Mouse (Mus musculus): ENCODE measurements around the gene Sh2b3. TPM values are rescaled to one million over a fixed set of nuclear protein-coding genes. Genes with fewer than 3 reads are reported as not detected.

Sh2b3 gene
- total and polyA plus RNA-seq, 2 experiments from 2014 or later: 6.6 to 24.7 TPM

DNA sequence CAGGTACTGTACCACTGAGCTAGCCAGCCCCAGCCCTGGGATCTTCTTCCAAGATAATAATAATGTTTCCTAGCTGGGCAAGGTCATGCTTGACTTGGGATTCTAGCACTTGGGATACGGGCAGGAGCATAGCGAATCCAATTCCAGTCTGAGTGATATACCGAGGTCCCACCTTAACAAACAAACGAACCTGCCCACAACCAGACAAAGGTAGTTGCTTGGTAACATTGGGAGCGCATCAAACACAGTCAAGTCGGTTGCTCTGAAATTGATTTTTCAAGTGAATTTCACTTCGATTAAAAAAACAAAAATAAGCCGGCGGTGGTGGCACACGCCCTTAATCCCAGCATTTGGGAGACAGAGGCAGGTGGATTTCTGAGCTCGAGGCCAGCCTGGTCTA is 8.9 kb upstream of the Sh2b3 start:
- no peak overlapping the region for H3K4me2 ChIP-seq (ENCODE audit: low read depth, low read length)
- no peak for ATAC-seq

DNA sequence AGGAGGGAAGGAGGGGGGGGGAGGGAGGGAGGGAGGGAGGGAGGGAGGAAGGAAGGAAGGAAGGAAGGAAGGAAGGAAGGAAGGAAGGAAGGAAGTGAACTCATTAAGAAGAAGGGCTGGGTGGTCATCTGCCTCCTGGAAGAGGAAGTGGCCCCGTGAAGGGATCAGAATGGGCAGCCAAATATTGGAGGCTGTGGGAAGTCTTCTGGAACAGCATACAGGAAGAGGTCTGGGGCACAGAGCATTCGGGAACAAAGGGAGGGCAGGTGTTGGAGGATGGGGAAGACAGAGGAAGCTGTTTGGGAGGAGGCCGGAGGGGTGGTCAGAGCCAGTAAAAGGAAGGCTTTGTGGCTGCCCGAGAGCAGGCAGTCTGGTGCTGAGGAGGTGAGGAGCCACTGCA is 7.9 kb upstream of the Sh2b3 start:
- DNase-seq (ENCODE audit: low spot score) (no peak), ATAC-seq (no peak)
- no peak overlapping the region for H3K9ac ChIP-seq (replicated peaks; ENCODE audit: low read length)
- 0 out of 2 replicates have a peak, but pooled peaks cover 8% of the 10 kb centered on the region for H3K27me3 ChIP-seq (ENCODE audit: insufficient read depth, low read length)
- H3K27ac ChIP-seq: no peak overlapping the region
- no peak for TF ChIP-seq CTCF (IDR thresholded peaks at IDR 0.05; ENCODE audit: low read depth)
- H3K4me1 ChIP-seq (ENCODE audit: insufficient read depth, low read length): peaks cover 15% of the 10 kb centered on the region
- H3K9me3 ChIP-seq (ENCODE audit: low read length): no peaks in the 10 kb centered on the region
- no peaks in the 10 kb centered on the region for H3K36me3 ChIP-seq (ENCODE audit: insufficient read depth, low read length)
- WGBS: 38% methylated on average over 4 of the region's 4 CpGs
- H3K4me3 ChIP-seq (ENCODE audit: low read length): no peak overlapping the region
- H3K4me2 ChIP-seq (ENCODE audit: low read depth, low read length): no peak overlapping the region

More for the DNA sequence above, 8.9 kb upstream of the Sh2b3 start:
- Histone ChIP-seq H3K4me1 (ENCODE audit: insufficient read depth, low read length) (peaks cover 21% of the 10 kb centered on the region), H3K27me3 (ENCODE audit: insufficient read depth, low read length) (0 out of 2 replicates have a peak, but pooled peaks cover 8% of the 10 kb centered on the region), H3K9ac (replicated peaks; ENCODE audit: low read length) (no peak overlapping the region), H3K9me3 (ENCODE audit: low read length) (no peaks in the 10 kb centered on the region), H3K27ac (no peak overlapping the region), H3K4me3 (ENCODE audit: low read length) (no peak overlapping the region), H3K36me3 (ENCODE audit: insufficient read depth, low read length) (no peaks in the 10 kb centered on the region)
- 78% methylated on average over 11 of the region's 11 CpGs for WGBS
- DNase-seq (ENCODE audit: low spot score): no peak
- no peak for TF ChIP-seq CTCF (IDR thresholded peaks at IDR 0.05; ENCODE audit: low read depth)

DNA sequence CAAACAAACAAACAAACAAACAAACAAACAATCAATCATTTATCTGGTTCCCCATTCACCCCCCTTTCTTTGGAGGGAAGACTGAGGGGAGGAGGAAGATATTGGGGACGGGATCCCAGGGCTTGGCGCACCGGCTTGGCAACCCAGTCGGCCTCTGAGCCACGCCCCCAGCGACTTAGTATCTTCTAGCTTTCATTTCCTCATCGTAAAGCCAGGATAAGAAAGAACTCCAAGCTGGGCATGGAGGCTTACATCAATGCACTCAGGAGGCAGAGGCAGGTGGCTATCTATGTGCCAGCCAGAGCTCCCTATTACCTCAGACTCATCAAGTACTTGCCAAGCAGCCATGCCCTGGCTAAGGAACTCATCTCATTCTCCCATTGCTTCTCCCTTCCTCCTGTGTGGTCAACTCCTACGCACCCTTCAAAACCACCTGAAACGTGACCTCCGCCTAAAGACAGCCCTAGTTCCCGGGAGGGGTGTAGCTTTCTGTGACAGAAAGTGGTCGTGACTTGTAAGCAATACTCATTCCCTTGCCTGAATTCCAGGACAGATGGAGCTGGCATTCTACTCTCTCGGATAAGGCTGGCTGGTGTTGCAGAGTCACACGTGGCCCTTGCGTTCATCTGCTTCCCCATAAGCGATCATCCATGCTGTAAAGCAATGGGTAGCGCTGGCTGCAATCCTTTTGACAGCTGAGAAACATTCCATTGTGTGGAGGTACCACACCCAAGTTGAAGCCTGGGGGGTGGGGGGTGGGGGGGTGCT is 5.9 kb upstream of the Sh2b3 start:
- peak overlapping the region; percentile 74 for H3K4me2 ChIP-seq (ENCODE audit: low read depth, low read length)
- TF ChIP-seq CTCF (IDR thresholded peaks at IDR 0.05; ENCODE audit: low read depth): no peak
- no peaks in the 10 kb centered on the region for H3K9me3 ChIP-seq (ENCODE audit: low read length)
- ATAC-seq (no peak), DNase-seq (ENCODE audit: low spot score) (no peak)
- H3K27ac ChIP-seq: no peak overlapping the region
- no peak overlapping the region; the same call in 1 of the 2 replicates for H3K9ac ChIP-seq (replicated peaks; ENCODE audit: low read length)
- H3K4me1 ChIP-seq (ENCODE audit: insufficient read depth, low read length): peaks cover 11% of the 10 kb centered on the region
- WGBS: 13% methylated on average over 17 of the region's 17 CpGs
- no peaks in the 10 kb centered on the region for H3K36me3 ChIP-seq (ENCODE audit: insufficient read depth, low read length)
- 0 out of 2 replicates have a peak, but pooled peaks cover 8% of the 10 kb centered on the region for H3K27me3 ChIP-seq (ENCODE audit: insufficient read depth, low read length)
- H3K4me3 ChIP-seq (ENCODE audit: low read length): peak overlapping the region; percentile 44

DNA sequence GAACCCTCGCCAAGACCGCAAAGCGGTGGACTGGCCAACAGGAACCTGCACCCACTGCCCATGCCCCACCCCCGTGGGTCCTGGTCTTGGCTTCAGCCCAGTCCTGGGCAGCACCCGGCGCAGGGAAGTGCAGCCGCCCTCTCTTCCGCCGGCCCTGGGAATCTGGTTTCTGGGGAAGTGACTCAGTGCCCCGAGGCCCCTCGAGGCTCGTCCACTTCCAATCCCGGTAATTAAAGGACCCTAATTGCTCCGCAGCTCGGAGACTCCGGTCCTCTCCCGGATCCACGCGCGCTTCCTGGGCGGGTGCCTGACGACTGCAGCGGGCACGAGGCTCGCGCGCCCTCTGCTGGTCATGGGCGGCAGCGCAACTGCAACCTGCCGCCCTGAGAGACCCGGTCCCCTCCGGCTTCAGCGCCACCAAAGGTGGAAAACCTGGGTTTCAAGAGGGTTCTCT is 5.2 kb upstream of the Sh2b3 start:
- Histone ChIP-seq H3K36me3 (ENCODE audit: insufficient read depth, low read length) (no peaks in the 10 kb centered on the region), H3K9ac (replicated peaks; ENCODE audit: low read length) (peak overlapping the region; percentile 45; the same call in 1 of the 2 replicates), H3K4me3 (ENCODE audit: low read length) (peak overlapping the region; percentile 44), H3K27me3 (ENCODE audit: insufficient read depth, low read length) (0 out of 2 replicates have a peak, but pooled peaks cover 8% of the 10 kb centered on the region), H3K4me2 (ENCODE audit: low read depth, low read length) (peak overlapping the region; percentile 74), H3K4me1 (ENCODE audit: insufficient read depth, low read length) (peaks cover 9% of the 10 kb centered on the region; the same call in 1 of the 2 replicates), H3K9me3 (ENCODE audit: low read length) (no peaks in the 10 kb centered on the region), H3K27ac (peak overlapping the region; percentile 3; the same call in 1 of the 2 replicates)
- TF ChIP-seq CTCF (IDR thresholded peaks at IDR 0.05; ENCODE audit: low read depth): peak; percentile 94
- WGBS: 1% methylated on average over 33 of the region's 33 CpGs
- peak; percentile 52 for ATAC-seq
- DNase-seq (ENCODE audit: low spot score): peak; percentile 84

DNA sequence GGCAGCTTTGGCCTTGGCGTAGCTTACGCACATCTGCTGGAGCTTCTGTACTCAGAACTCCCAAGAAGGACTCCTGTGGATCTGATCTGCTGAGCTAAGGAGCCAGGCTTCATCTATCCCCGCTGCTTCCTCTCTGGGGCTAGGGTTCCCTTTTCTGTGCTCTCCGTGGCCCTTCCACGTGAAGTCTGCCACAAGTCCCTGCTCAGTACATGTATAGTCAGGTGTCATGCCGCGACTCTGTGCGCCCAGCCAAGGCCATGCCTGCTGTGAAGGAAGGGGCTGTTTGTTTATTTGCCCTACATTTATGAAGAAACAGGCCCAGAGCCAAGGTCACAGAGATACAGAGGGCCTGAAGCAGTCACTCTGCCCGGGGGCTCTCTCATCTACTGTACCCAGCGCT is 4.5 kb upstream of the Sh2b3 start:
- no peaks in the 10 kb centered on the region for H3K36me3 ChIP-seq (ENCODE audit: insufficient read depth, low read length)
- peak overlapping the region; percentile 74; the same call in 1 of the 2 replicates for H3K4me2 ChIP-seq (ENCODE audit: low read depth, low read length)
- no peak overlapping the region; the same call in 1 of the 2 replicates for H3K27ac ChIP-seq
- WGBS: 46% methylated on average over 10 of the region's 10 CpGs
- H3K27me3 ChIP-seq (ENCODE audit: insufficient read depth, low read length): 0 out of 2 replicates have a peak, but pooled peaks cover 8% of the 10 kb centered on the region
- H3K4me3 ChIP-seq (ENCODE audit: low read length): no peak overlapping the region
- H3K9me3 ChIP-seq (ENCODE audit: low read length): no peaks in the 10 kb centered on the region
- ATAC-seq: peak; percentile 4; the same call in 1 of the 2 replicates
- H3K9ac ChIP-seq (replicated peaks; ENCODE audit: low read length): no peak overlapping the region
- no peak for TF ChIP-seq CTCF (IDR thresholded peaks at IDR 0.05; ENCODE audit: low read depth)
- no peak for DNase-seq (ENCODE audit: low spot score)
- peaks cover 13% of the 10 kb centered on the region for H3K4me1 ChIP-seq (ENCODE audit: insufficient read depth, low read length)

DNA sequence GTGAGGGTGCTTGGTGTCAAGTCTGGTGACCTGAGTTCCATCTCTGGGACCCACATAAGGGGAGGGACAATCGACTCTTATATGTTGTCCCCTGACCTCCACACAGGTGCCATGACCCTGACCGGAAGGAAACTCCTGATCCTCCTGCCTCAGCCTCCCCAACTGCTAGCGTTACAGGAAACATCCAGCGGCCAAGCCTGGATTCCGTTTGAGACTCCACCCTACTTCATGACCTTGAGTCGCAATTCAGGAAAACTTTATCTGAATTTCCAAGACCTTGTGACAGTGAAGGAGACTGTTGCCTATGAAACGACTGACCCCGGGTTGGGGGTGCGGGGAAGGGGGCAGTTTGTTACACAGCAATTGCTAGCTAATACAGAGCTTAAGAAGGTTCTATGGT is 4.1 kb upstream of the Sh2b3 start:
- H3K4me3 ChIP-seq (ENCODE audit: low read length): no peak overlapping the region
- no peaks in the 10 kb centered on the region for H3K9me3 ChIP-seq (ENCODE audit: low read length)
- H3K4me1 ChIP-seq (ENCODE audit: insufficient read depth, low read length): peaks cover 13% of the 10 kb centered on the region
- H3K27ac ChIP-seq: no peak overlapping the region
- 0 out of 2 replicates have a peak, but pooled peaks cover 8% of the 10 kb centered on the region for H3K27me3 ChIP-seq (ENCODE audit: insufficient read depth, low read length)
- no peak overlapping the region for H3K4me2 ChIP-seq (ENCODE audit: low read depth, low read length)
- 91% methylated on average over 9 of the region's 9 CpGs for WGBS
- ATAC-seq: no peak
- no peak overlapping the region for H3K9ac ChIP-seq (replicated peaks; ENCODE audit: low read length)
- no peak for TF ChIP-seq CTCF (IDR thresholded peaks at IDR 0.05; ENCODE audit: low read depth)
- no peak for DNase-seq (ENCODE audit: low spot score)
- no peaks in the 10 kb centered on the region for H3K36me3 ChIP-seq (ENCODE audit: insufficient read depth, low read length)

- Histone ChIP-seq H3K4me2 (ENCODE audit: low read depth, low read length) (peak overlapping the region; percentile 89), H3K36me3 (ENCODE audit: insufficient read depth, low read length) (no peaks in the 10 kb centered on the region), H3K9ac (replicated peaks; ENCODE audit: low read length) (no peak overlapping the region), H3K9me3 (ENCODE audit: low read length) (no peaks in the 10 kb centered on the region), H3K27me3 (ENCODE audit: insufficient read depth, low read length) (0 out of 2 replicates have a peak, but pooled peaks cover 8% of the 10 kb centered on the region), H3K4me3 (ENCODE audit: low read length) (peak overlapping the region; percentile 34), H3K27ac (no peak overlapping the region), H3K4me1 (ENCODE audit: insufficient read depth, low read length) (peaks cover 25% of the 10 kb centered on the region)
- WGBS: 36% methylated on average over 7 of the region's 7 CpGs
- no peak for TF ChIP-seq CTCF (IDR thresholded peaks at IDR 0.05; ENCODE audit: low read depth)
- DNase-seq (ENCODE audit: low spot score) (no peak), ATAC-seq (no peak)
Measured at GRCm38 (mm10) chr5:121839128-121839473, 1.7 kb upstream of the Sh2b3 start.

Measured in hindbrain, postnatal 0 days (tissue).